Mouse (Mus musculus) lung, adult 2 months (tissue): ENCODE measurements around the gene Abca12.

Experiments
- CTCF ChIP-seq: fragments of 200-500 bp; IDR thresholded peaks from 2 replicates; pipeline ENCODE4 v1.5.1; 2011; ENCODE audit warnings: mild to moderate bottlenecking, low read length, control low read depth; ENCODE audit not compliant: insufficient read depth
- POLR2A ChIP-seq: fragments of 200-500 bp; IDR thresholded peaks from 2 replicates; pipeline ENCODE4 v1.6.1; 2011; ENCODE audit warnings: low read depth, mild to moderate bottlenecking, control low read depth, low read length, borderline replicate concordance; ENCODE audit errors: extremely low read depth

- TF ChIP-seq CTCF = no peak
- TF ChIP-seq POLR2A = no peak
These were observed 73.1 kb downstream of the Abca12 start for GRCm38 (mm10) chr1:71341370-71342260.
